In genomic region chr13:25617578-25617977, GRCm38 (mm10) we compare ENCODE assay signal across 30 mouse cellular contexts.
DNase-seq lines count a peak whose midpoint lies in the region; ATAC-seq and TF ChIP-seq lines count a peak whose summit lies in the region.
"Had no signal": no experiment of that assay in that cellular context is flagged by ENCODE, and none has a peak within 500 bp of the region (broad histone marks: within the 10 kb centered on the region; RNA-seq: fewer than 3 reads in every experiment).

No protein-coding gene starts in this region.

- no peak overlapping the region for H3K9ac ChIP-seq in forebrain, embryonic 11.5 days (ENCODE audit: low read length)
- H3K9ac ChIP-seq in forebrain, postnatal 0 days = no peak overlapping the region
- H3K9ac ChIP-seq in heart, adult 2 months (ENCODE audit: low read depth, low read length) = no peak overlapping the region
- H3K9ac ChIP-seq: embryonic facial prominence, embryonic 13.5 days; forebrain, embryonic 13.5 days; heart, embryonic 13.5 days; hindbrain, embryonic 14.5 days had no signal

- no peaks in the 10 kb centered on the region; the same call in 1 of the 2 replicates for H3K4me1 ChIP-seq in forebrain, embryonic 11.5 days (replicated peaks; ENCODE audit: control insufficient read depth, insufficient read depth, low read length)
- H3K4me1 ChIP-seq in forebrain, postnatal 0 days (ENCODE audit: insufficient read depth) = no peaks in the 10 kb centered on the region
- H3K4me1 ChIP-seq in heart, adult 2 months (ENCODE audit: control insufficient read depth, insufficient read depth, low read length) = no peaks in the 10 kb centered on the region
- H3K4me1 ChIP-seq: embryonic facial prominence, embryonic 13.5 days; heart, embryonic 10.5 days; heart, embryonic 13.5 days had no signal

- no peak overlapping the region for H3K4me2 ChIP-seq in forebrain, embryonic 11.5 days (ENCODE audit: low read depth, low read length, severe bottlenecking)
- no peak overlapping the region for H3K4me2 ChIP-seq in forebrain, postnatal 0 days (ENCODE audit: low read depth)
- H3K4me2 ChIP-seq: embryonic facial prominence, embryonic 13.5 days; forebrain, embryonic 13.5 days; heart, embryonic 13.5 days; hindbrain, embryonic 14.5 days had no signal

- no peak overlapping the region for H3K27ac ChIP-seq in forebrain, embryonic 11.5 days (ENCODE audit: low read depth, low read length)
- no peak overlapping the region for H3K27ac ChIP-seq in forebrain, postnatal 0 days (ENCODE audit: low read depth, low read length)
- no peak overlapping the region for H3K27ac ChIP-seq in heart, adult 2 months
- H3K27ac ChIP-seq: embryonic facial prominence, embryonic 13.5 days; forebrain, embryonic 13.5 days; heart, embryonic 10.5 days; heart, embryonic 13.5 days; hindbrain, embryonic 14.5 days; hindbrain, postnatal 0 days had no signal

- no peaks in the 10 kb centered on the region for H3K9me3 ChIP-seq in forebrain, embryonic 11.5 days (ENCODE audit: control insufficient read depth, low read length)
- no peaks in the 10 kb centered on the region for H3K9me3 ChIP-seq in forebrain, postnatal 0 days (ENCODE audit: low read length)
- H3K9me3 ChIP-seq: forebrain, embryonic 13.5 days; heart, embryonic 10.5 days; heart, embryonic 13.5 days had no signal

- peak; percentile 65 for ATAC-seq in forebrain, embryonic 11.5 days (replicated peaks; ENCODE audit: low FRiP score)
- no peak for ATAC-seq in forebrain, postnatal 0 days
- ATAC-seq: activated CD4-positive, CD25-positive, alpha-beta regulatory T cell, adult 4 months; CD4-positive, CD25-positive, alpha-beta regulatory T cell, adult 4 months; forebrain, embryonic 13.5 days; hindbrain, postnatal 0 days; inflammation-experienced regulatory T-cells, adult 6 months; intestine, embryonic 16.5 days had no signal

- WGBS in forebrain, embryonic 11.5 days = 23% methylated on average over 4 of the region's 4 CpGs
- 23% methylated on average over 4 of the region's 4 CpGs for WGBS in forebrain, postnatal 0 days
- WGBS in heart, adult 2 months = 72% methylated on average over 4 of the region's 4 CpGs

- no peak for TF ChIP-seq POLR2A in brain, embryonic 14.5 days (IDR thresholded peaks at IDR 0.05; ENCODE audit: borderline replicate concordance, extremely low read depth, insufficient read depth, insufficient read length, poor library complexity, severe bottlenecking)
- TF ChIP-seq POLR2A in heart, adult 2 months (IDR thresholded peaks at IDR 0.05; ENCODE audit: insufficient read depth, low read depth, low read length) = no peak

- H3K79me2 ChIP-seq in heart, adult 2 months (replicated peaks; ENCODE audit: control insufficient read depth, insufficient read depth, low read length) = no peaks in the 10 kb centered on the region

- H3K27me3 ChIP-seq in forebrain, embryonic 11.5 days (ENCODE audit: control insufficient read depth, insufficient read depth, low read length) = no peaks in the 10 kb centered on the region
- no peaks in the 10 kb centered on the region for H3K27me3 ChIP-seq in forebrain, postnatal 0 days (ENCODE audit: insufficient read depth, low read length)
- no peaks in the 10 kb centered on the region for H3K27me3 ChIP-seq in heart, adult 2 months (ENCODE audit: control insufficient read depth, insufficient read depth, low read length)
- H3K27me3 ChIP-seq: embryonic facial prominence, embryonic 13.5 days; forebrain, embryonic 13.5 days; heart, embryonic 13.5 days had no signal

- no peak for DNase-seq in forebrain, embryonic 11.5 days (ENCODE audit: low spot score)
- DNase-seq in forebrain, postnatal 0 days = no peak
- DNase-seq in brain, embryonic 14.5 days (ENCODE audit: low read depth) = peak; percentile 35
- DNase-seq in embryo, embryonic 11 days = peak; percentile 28
- DNase-seq in retina, embryonic 14.5 days (ENCODE audit: low spot score) = peak; percentile 19
- DNase-seq in testis, postnatal 14 days (ENCODE audit: low spot score) = no peak
- DNase-seq in adrenal gland, adult (ENCODE audit: inconsistent age in 2 of 2, low spot score in 1 of 2) = no peak
- DNase-seq in heart, adult 2 months = no peak
- DNase-seq: adrenal gland, postnatal 10 days; adrenal gland, postnatal 36 days; cerebellum, adult 11 months; cerebellum, adult 8-10 months; cerebellum, postnatal 10 days; cerebellum, postnatal 36 days; gastrocnemius, postnatal 25 days; heart, adult 18-20 months; heart, postnatal 14 days; heart, postnatal 4 days; kidney, adult 18-20 months had no signal

- no peak for TF ChIP-seq CTCF in forebrain, postnatal 0 days (IDR thresholded peaks at IDR 0.05; ENCODE audit: low read depth)
- no peak for TF ChIP-seq CTCF in brain, embryonic 14.5 days (IDR thresholded peaks at IDR 0.05; ENCODE audit: borderline replicate concordance, extremely low read depth, insufficient read depth, insufficient read length)
- TF ChIP-seq CTCF in heart, adult 2 months (IDR thresholded peaks at IDR 0.05) = no peak

- intact Hi-C loops in heart, adult 2 months (cut with DNase I) = no loop called here

- no peak for TF ChIP-seq EP300 in heart, adult 2 months (IDR thresholded peaks at IDR 0.05; ENCODE audit: insufficient read depth, low read depth, low read length)

- H3K4me3 ChIP-seq in forebrain, embryonic 11.5 days (ENCODE audit: low read depth, low read length) = no peak overlapping the region
- H3K4me3 ChIP-seq in forebrain, postnatal 0 days (ENCODE audit: low read depth, low read length) = no peak overlapping the region
- no peak overlapping the region for H3K4me3 ChIP-seq in heart, adult 2 months
- H3K4me3 ChIP-seq: embryonic facial prominence, embryonic 13.5 days; erythroblast, embryonic 14.5 days; forebrain, embryonic 13.5 days; heart, embryonic 10.5 days; heart, embryonic 13.5 days had no signal

- no peaks in the 10 kb centered on the region for H3K36me3 ChIP-seq in forebrain, embryonic 11.5 days (ENCODE audit: control insufficient read depth, insufficient read depth, low read length)
- no peaks in the 10 kb centered on the region for H3K36me3 ChIP-seq in forebrain, postnatal 0 days (ENCODE audit: insufficient read depth)
- H3K36me3 ChIP-seq in heart, adult 2 months (ENCODE audit: control insufficient read depth, insufficient read depth, low read length) = no peaks in the 10 kb centered on the region
- H3K36me3 ChIP-seq: embryonic facial prominence, embryonic 13.5 days; heart, embryonic 10.5 days; heart, embryonic 13.5 days had no signal

Comparison
In these comparisons a context has a peak if more than half of its experiments do, and no peak if none do; other contexts are left out.
1. DNase-seq: peak in brain, embryonic 14.5 days (single experiment), embryo, embryonic 11 days (single experiment) and retina, embryonic 14.5 days (single experiment); none in forebrain, embryonic 11.5 days (single experiment), forebrain, postnatal 0 days (single experiment), testis, postnatal 14 days (single experiment), adrenal gland, adult (0 of 2) and heart, adult 2 months (0 of 2).